Mouse (Mus musculus) heart, embryonic 14.5 days (tissue): Measurements from ENCODE around the gene Per1. TPM values are rescaled to one million over a fixed set of nuclear protein-coding genes. Genes with fewer than 3 reads are reported as not detected.

Experiments used
- ATAC-seq: fragments of 200-750 bp; cut with Nextera tagmentation; 2 replicates; pipeline ENCODE4 v1.8.0; 2017; ENCODE audit warnings: low read depth, moderate TSS enrichment; ENCODE audit not compliant: insufficient number of reproducible peaks, insufficient read depth, low FRiP score
- H3K27ac ChIP-seq, 2 experiments: fragments of 200-500 bp in 1 of 2; fragments of 300-500 bp in 1 of 2; sonication (generic) in 1 of 2; replicated peaks in 1 of 2; 2 replicates each; pipeline ENCODE4 v1.5.1; 2012 to 2014; ENCODE audit warnings: low read depth in 2 of 2, low read length in 2 of 2, control low read depth in 1 of 2, mild to moderate bottlenecking in 1 of 2, mixed read lengths in 1 of 2; ENCODE audit not compliant: control insufficient read depth in 1 of 2, insufficient read depth in 1 of 2
- H3K27me3 ChIP-seq: fragments of 300-500 bp; sonication (generic); 2 replicates; pipeline ENCODE4 v1.6.1; 2014; ENCODE audit warnings: mild to moderate bottlenecking, low read length, control low read depth; ENCODE audit not compliant: control insufficient read depth, insufficient read depth
- H3K36me3 ChIP-seq: fragments of 300-500 bp; sonication (generic); 2 replicates; pipeline ENCODE4 v1.6.1; 2014; ENCODE audit warnings: mild to moderate bottlenecking, control low read depth, low read length, mixed read lengths; ENCODE audit not compliant: control insufficient read depth, insufficient read depth
- H3K4me1 ChIP-seq, 2 experiments: fragments of 200-500 bp in 1 of 2; fragments of 300-500 bp in 1 of 2; sonication (generic) in 1 of 2; 2 replicates each; pipeline ENCODE4 v1.6.1; 2012 to 2014; ENCODE audit warnings: low read length in 2 of 2, control low read depth in 1 of 2, mixed read lengths in 1 of 2; ENCODE audit not compliant: control insufficient read depth in 2 of 2, insufficient read depth in 2 of 2
- H3K4me2 ChIP-seq: fragments of 300-500 bp; sonication (generic); 2 replicates; pipeline ENCODE4 v1.6.1; 2014; ENCODE audit warnings: mild to moderate bottlenecking, low read length
- H3K4me3 ChIP-seq, 2 experiments: fragments of 200-500 bp in 1 of 2; fragments of 300-500 bp in 1 of 2; sonication (generic) in 1 of 2; 2 replicates each; pipeline ENCODE4 v1.5.1; 2012 to 2014; ENCODE audit warnings: low read length in 2 of 2, mild to moderate bottlenecking in 2 of 2, control low read depth in 1 of 2, low read depth in 1 of 2, moderate library complexity in 1 of 2; ENCODE audit not compliant: control insufficient read depth in 1 of 2, insufficient read depth in 1 of 2
- H3K9ac ChIP-seq: fragments of 300-500 bp; sonication (generic); 2 replicates; pipeline ENCODE4 v1.6.1; 2014; ENCODE audit warnings: mild to moderate bottlenecking, low read length
- H3K9me3 ChIP-seq: fragments of 300-500 bp; sonication (generic); 2 replicates; pipeline ENCODE4 v1.6.1; 2016; ENCODE audit warnings: low read length, control low read depth; ENCODE audit not compliant: control insufficient read depth
- whole genome bisulfite sequencing: fragments of 180-500 bp; shearing (Covaris S2); extraction: QIAGEN DNeasy Blood & Tissue Kit; methylation state at CpG from one replicate; pipeline ENCODE4 v1.1.7; 2014; 5-methylcytosine and 5-hydroxymethylcytosine counted together
- polyA plus RNA-seq: library from polyadenylated mRNA; unstranded; fragments of >200 nt; fragmentation: Nextera tagmentation; extraction: Ambion mirVana; gene quantifications from 2 replicates; pipeline ENCODE4 v1.2.1, GENCODE M21; 2014

The Per1 gene
- polyA plus RNA-seq, 1 experiment from 2014 or later: 16.0 TPM

GRCm38 (mm10) chr11:69052824-69053421 lies 42.1 kb upstream of the Per1 start:
- ATAC-seq: no peak
- H3K9ac ChIP-seq: no peak overlapping the region
- no peaks in the 10 kb centered on the region; a peak in 1 of 4 replicates for H3K4me1 ChIP-seq
- 89% methylated on average over 2 of the region's 2 CpGs for WGBS
- peaks cover 48% of the 10 kb centered on the region for H3K36me3 ChIP-seq
- H3K27ac ChIP-seq: no peak overlapping the region
- no peak overlapping the region for H3K4me2 ChIP-seq
- H3K27me3 ChIP-seq: no peaks in the 10 kb centered on the region
- no peaks in the 10 kb centered on the region for H3K9me3 ChIP-seq
- no peak overlapping the region for H3K4me3 ChIP-seq

- no peak overlapping the region for H3K27ac ChIP-seq
- H3K4me2 ChIP-seq: no peak overlapping the region
- no peak overlapping the region for H3K4me3 ChIP-seq
- H3K9me3 ChIP-seq: no peaks in the 10 kb centered on the region
- WGBS: 71% methylated on average over 3 of the region's 3 CpGs
- no peak overlapping the region for H3K9ac ChIP-seq
- no peak for ATAC-seq
- peaks cover 39% of the 10 kb centered on the region for H3K36me3 ChIP-seq
- H3K27me3 ChIP-seq: no peaks in the 10 kb centered on the region
- H3K4me1 ChIP-seq: peaks cover 4 to 8% of the 10 kb centered on the region in 2 experiments
Measured at GRCm38 (mm10) chr11:69053848-69054247, 41.2 kb upstream of the Per1 start.

- ATAC-seq: no peak
- Histone ChIP-seq H3K27ac (peak overlapping the region; percentile 77 to 84), H3K4me3 (peak overlapping the region; percentile 83 to 95)
Measured at GRCm38 (mm10) chr11:69058265-69058664, 36.8 kb upstream of the Per1 start.

GRCm38 (mm10) chr11:69058729-69059356 lies 36.2 kb upstream of the Per1 start:
- Histone ChIP-seq H3K4me3 (peak overlapping the region; percentile 83 to 95), H3K4me2 (peak overlapping the region; percentile 85), H3K4me1 (peaks cover 11 to 21% of the 10 kb centered on the region in 2 experiments), H3K36me3 (peaks cover 3% of the 10 kb centered on the region; the same call in 1 of the 2 replicates), H3K27ac (peak overlapping the region; percentile 77 to 84), H3K9ac (peak overlapping the region; percentile 93), H3K9me3 (no peaks in the 10 kb centered on the region), H3K27me3 (no peaks in the 10 kb centered on the region)
- 2% methylated on average over 19 of the region's 19 CpGs for WGBS
- ATAC-seq: no peak

More at GRCm38 (mm10) chr11:69058265-69058664, 36.8 kb upstream of the Per1 start:
- no peaks in the 10 kb centered on the region for H3K27me3 ChIP-seq
- WGBS: 59% methylated on average over 2 of the region's 2 CpGs
- peaks cover 11 to 21% of the 10 kb centered on the region in 2 experiments for H3K4me1 ChIP-seq
- H3K9me3 ChIP-seq: no peaks in the 10 kb centered on the region
- peak overlapping the region; percentile 93 for H3K9ac ChIP-seq
- peak overlapping the region; percentile 85 for H3K4me2 ChIP-seq
- H3K36me3 ChIP-seq: peaks cover 7% of the 10 kb centered on the region; the same call in 1 of the 2 replicates

- Histone ChIP-seq H3K4me2 (peak within 1 kb of the TSS; percentile 85), H3K9ac (peak within 1 kb of the TSS; percentile 93)
- under 1% methylated on average over 63 of the region's 64 CpGs for WGBS
Measured at GRCm38 (mm10) chr11:69059357-69059974, 35.6 kb upstream of the Per1 start, which contains the start of gene Borcs6. Gene Borcs6 (plus strand): TSS chr11:69059717.

GRCm38 (mm10) chr11:69059975-69060411 lies 35.0 kb upstream of the Per1 start:
- peak; percentile 20 for ATAC-seq
- H3K9ac ChIP-seq: peak overlapping the region; percentile 93
- H3K4me3 ChIP-seq: peak overlapping the region; percentile 73 to 95
- no peaks in the 10 kb centered on the region for H3K27me3 ChIP-seq
- WGBS: 0% methylated on average over 48 of the region's 49 CpGs
- H3K9me3 ChIP-seq: no peaks in the 10 kb centered on the region
- H3K27ac ChIP-seq: peak overlapping the region; percentile 75 to 95
- H3K4me1 ChIP-seq: peaks cover 13 to 28% of the 10 kb centered on the region in 2 experiments
- H3K36me3 ChIP-seq: no peaks in the 10 kb centered on the region
- peak overlapping the region; percentile 84 for H3K4me2 ChIP-seq

More at GRCm38 (mm10) chr11:69059357-69059974, 35.6 kb upstream of the Per1 start, which contains the start of gene Borcs6:
- Histone ChIP-seq H3K27me3 (no peaks in the 10 kb centered on the region), H3K4me3 (peak within 1 kb of the TSS; percentile 83 to 95), H3K36me3 (no peaks in the 10 kb centered on the region), H3K9me3 (no peaks in the 10 kb centered on the region), H3K27ac (peak within 1 kb of the TSS; percentile 84 to 95), H3K4me1 (peaks cover 13 to 25% of the 10 kb centered on the region in 2 experiments)
- ATAC-seq: peak; percentile 90

GRCm38 (mm10) chr11:69060448-69061254 lies 34.4 kb upstream of the Per1 start:
- no peaks in the 10 kb centered on the region for H3K36me3 ChIP-seq
- no peaks in the 10 kb centered on the region for H3K9me3 ChIP-seq
- H3K4me3 ChIP-seq: peak overlapping the region; percentile 73 to 95
- H3K9ac ChIP-seq: peak overlapping the region; percentile 93
- H3K4me2 ChIP-seq: peak overlapping the region; percentile 84
- peak overlapping the region; percentile 75 to 95 for H3K27ac ChIP-seq
- no peaks in the 10 kb centered on the region for H3K27me3 ChIP-seq
- no peak for ATAC-seq
- WGBS: 1% methylated on average over 40 of the region's 40 CpGs
- peaks cover 13 to 28% of the 10 kb centered on the region in 2 experiments for H3K4me1 ChIP-seq
